Mouse (Mus musculus): Measurements from ENCODE around the gene Rfx1. TPM values are rescaled to one million over a fixed set of nuclear protein-coding genes. Genes with fewer than 3 reads are reported as not detected.

Gene Rfx1
- polyA plus RNA-seq, 1 experiment from 2014 or later: 8.8 TPM

DNA sequence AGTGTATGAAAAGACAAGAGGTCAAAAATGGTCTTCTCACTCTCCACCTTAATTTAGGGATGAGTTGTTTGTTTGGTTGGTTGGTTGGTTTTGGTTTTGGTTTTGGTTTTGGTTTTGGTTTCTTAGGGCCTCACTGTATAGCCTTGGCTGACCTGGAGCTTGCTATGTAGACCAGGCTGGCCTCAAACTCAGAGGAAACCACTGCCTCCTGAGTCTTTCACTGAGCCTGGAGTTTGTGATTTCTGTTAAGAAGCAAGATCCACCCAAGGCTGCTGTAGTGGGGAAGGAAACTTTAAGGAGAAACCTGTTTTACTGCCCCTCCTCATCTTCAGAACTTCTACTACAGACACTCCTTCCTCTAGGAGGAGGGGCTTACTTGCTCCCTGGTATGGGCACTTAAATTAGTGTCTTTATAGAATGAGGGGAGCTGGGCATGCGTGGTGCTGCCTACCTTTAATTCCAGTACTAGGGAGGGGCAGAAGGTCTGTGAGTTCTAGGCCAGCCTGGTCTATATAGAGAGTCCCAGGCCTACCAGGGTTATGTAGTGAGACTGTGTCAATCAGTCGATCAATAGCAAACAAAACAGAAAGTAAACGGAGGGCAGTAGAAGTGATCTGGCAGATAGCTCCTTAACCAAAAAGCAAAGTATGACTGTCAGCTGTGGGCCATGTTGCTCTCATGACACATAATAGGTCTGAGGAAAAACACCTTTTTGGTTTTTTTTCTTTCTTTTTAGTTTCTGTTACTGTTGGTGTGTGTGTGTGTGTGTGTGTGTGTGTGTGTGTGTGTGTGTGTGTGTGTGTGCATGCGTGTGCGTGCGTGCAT is 39.8 kb downstream of the Rfx1 start:
- no peak overlapping the region for H3K27ac ChIP-seq (ENCODE audit: low read length)
- peaks cover 8% of the 10 kb centered on the region for H3K36me3 ChIP-seq (ENCODE audit: control insufficient read depth, insufficient read depth, low read length)
- H3K27me3 ChIP-seq (ENCODE audit: control insufficient read depth, insufficient read depth, low read depth, low read length): no peaks in the 10 kb centered on the region
- no peak for ATAC-seq (ENCODE audit: low read depth)
- H3K9me3 ChIP-seq (ENCODE audit: control insufficient read depth, low read length): no peaks in the 10 kb centered on the region
- peaks cover 11% of the 10 kb centered on the region for H3K4me1 ChIP-seq (replicated peaks; ENCODE audit: control insufficient read depth, insufficient read depth, low read length)
- no peak overlapping the region for H3K4me3 ChIP-seq (ENCODE audit: low read length)
- no peak overlapping the region for H3K4me2 ChIP-seq (ENCODE audit: low read depth, low read length)
- 82% methylated on average over 6 of the region's 6 CpGs for WGBS
- H3K9ac ChIP-seq (ENCODE audit: low read length): no peak overlapping the region

DNA sequence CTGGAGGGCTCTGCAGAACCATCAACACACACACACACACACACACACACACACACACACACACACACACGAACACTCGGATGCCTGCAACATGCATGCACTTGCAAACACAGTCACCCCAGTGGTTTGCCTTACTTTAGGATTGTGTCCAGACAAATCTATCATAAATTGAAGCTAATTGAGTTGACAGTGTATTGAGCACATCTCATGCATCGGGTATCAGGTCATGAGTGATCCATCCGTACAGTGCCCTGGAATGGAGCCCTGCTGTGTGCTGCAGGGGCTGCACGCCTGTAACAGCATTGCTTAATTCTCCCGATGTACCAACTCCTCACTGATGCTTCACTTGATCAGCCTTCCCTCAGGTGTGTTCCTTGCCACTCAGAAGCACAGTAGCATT is 49.0 kb downstream of the Rfx1 start:
- Histone ChIP-seq H3K27ac (ENCODE audit: low read length) (no peak overlapping the region), H3K4me1 (replicated peaks; ENCODE audit: control insufficient read depth, insufficient read depth, low read length) (no peaks in the 10 kb centered on the region), H3K27me3 (ENCODE audit: control insufficient read depth, insufficient read depth, low read depth, low read length) (no peaks in the 10 kb centered on the region), H3K4me2 (ENCODE audit: low read depth, low read length) (no peak overlapping the region), H3K4me3 (ENCODE audit: low read length) (no peak overlapping the region), H3K9me3 (ENCODE audit: control insufficient read depth, low read length) (peaks cover 4% of the 10 kb centered on the region), H3K9ac (ENCODE audit: low read length) (no peak overlapping the region), H3K36me3 (ENCODE audit: control insufficient read depth, insufficient read depth, low read length) (no peaks in the 10 kb centered on the region)
- no peak for ATAC-seq (ENCODE audit: low read depth)
- 76% methylated on average over 6 of the region's 6 CpGs for WGBS

DNA sequence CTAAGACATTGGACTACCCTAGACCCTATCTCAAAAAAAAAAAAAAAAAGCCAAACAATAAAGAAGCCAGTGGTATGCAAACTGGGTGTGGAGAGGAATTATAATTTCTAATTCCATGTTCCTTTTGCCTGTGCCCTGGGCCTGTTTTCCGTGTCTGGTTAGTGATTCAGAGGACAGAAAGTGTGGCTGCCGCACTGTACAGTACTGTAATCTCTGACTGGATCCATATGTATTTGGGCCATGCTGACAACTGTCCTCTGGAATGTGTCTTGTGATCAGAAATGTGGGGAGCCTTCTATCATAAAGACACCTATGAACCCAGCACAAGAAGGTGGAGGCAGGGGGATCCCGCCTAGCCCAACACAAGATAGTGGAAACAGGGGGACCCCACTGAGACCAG is 55.5 kb downstream of the Rfx1 start:
- H3K27ac ChIP-seq (ENCODE audit: low read length): no peak overlapping the region
- WGBS: 80% methylated on average over 3 of the region's 3 CpGs
- peaks cover 4% of the 10 kb centered on the region for H3K9me3 ChIP-seq (ENCODE audit: control insufficient read depth, low read length)
- no peak overlapping the region for H3K9ac ChIP-seq (ENCODE audit: low read length)
- H3K4me1 ChIP-seq (replicated peaks; ENCODE audit: control insufficient read depth, insufficient read depth, low read length): peaks cover 1% of the 10 kb centered on the region; the same call in 1 of the 2 replicates
- ATAC-seq (ENCODE audit: low read depth): no peak
- no peaks in the 10 kb centered on the region for H3K27me3 ChIP-seq (ENCODE audit: control insufficient read depth, insufficient read depth, low read depth, low read length)
- H3K36me3 ChIP-seq (ENCODE audit: control insufficient read depth, insufficient read depth, low read length): no peaks in the 10 kb centered on the region
- H3K4me2 ChIP-seq (ENCODE audit: low read depth, low read length): no peak overlapping the region
- H3K4me3 ChIP-seq (ENCODE audit: low read length): no peak overlapping the region

DNA sequence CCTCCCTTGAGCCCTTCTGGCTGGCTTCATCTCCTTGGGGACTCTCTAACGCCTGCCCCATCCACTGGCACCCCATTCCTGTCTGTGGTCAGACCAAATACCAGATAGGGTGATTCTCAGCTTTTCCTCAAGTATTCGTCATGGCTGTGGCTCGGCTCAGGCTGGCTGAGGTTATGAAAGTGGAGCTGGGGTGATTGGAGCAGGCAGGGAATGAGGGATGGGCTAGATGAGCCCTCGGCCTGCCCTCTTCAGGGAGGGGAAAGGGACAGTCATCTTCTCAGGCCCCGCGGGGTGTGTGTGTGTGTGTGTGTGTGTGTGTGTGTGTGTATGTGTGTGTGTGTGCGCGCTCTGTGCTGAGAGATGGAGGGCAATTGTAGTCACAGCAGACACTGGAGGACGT is 59.0 kb downstream of the Rfx1 start, which contains the start of gene Podnl1:
Podnl1 (plus strand) TSS at position 334 of the 400 bp plus-strand sequence.
- Histone ChIP-seq H3K9me3 (ENCODE audit: control insufficient read depth, low read length) (no peaks in the 10 kb centered on the region), H3K4me2 (ENCODE audit: low read depth, low read length) (no peak within 1 kb of the TSS), H3K9ac (ENCODE audit: low read length) (no peak within 1 kb of the TSS), H3K27me3 (ENCODE audit: control insufficient read depth, insufficient read depth, low read depth, low read length) (no peaks in the 10 kb centered on the region), H3K36me3 (ENCODE audit: control insufficient read depth, insufficient read depth, low read length) (no peaks in the 10 kb centered on the region), H3K4me3 (ENCODE audit: low read length) (no peak within 1 kb of the TSS), H3K4me1 (replicated peaks; ENCODE audit: control insufficient read depth, insufficient read depth, low read length) (peaks cover 6% of the 10 kb centered on the region; the same call in 1 of the 2 replicates), H3K27ac (ENCODE audit: low read length) (no peak within 1 kb of the TSS)
- ATAC-seq (ENCODE audit: low read depth): peak; percentile 61
- WGBS: 38% methylated on average over 9 of the region's 9 CpGs

DNA sequence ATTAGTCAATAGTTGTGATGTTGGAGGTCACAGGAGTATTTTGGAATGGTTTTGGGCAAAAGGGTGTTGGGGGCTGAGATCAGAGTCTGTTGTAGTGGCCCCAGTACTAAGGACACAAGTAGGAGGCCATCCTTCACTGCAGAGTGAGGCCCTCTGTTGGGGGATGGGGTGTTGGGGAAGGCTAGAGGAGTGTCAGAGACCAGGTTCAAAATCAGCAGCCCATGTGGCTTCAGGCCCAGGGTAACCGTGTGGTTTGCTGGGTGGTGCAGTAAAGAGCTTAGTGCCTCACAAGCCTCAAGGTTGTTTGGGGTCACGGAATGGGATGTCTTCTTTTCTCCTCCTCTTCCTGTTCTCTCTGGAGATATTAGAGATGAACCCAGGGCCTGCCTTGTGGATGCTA is 60.1 kb downstream of the Rfx1 start:
- ATAC-seq (ENCODE audit: low read depth): no peak
- H3K36me3 ChIP-seq (ENCODE audit: control insufficient read depth, insufficient read depth, low read length): no peaks in the 10 kb centered on the region
- H3K4me2 ChIP-seq (ENCODE audit: low read depth, low read length): no peak overlapping the region
- no peak overlapping the region for H3K4me3 ChIP-seq (ENCODE audit: low read length)
- H3K27ac ChIP-seq (ENCODE audit: low read length): no peak overlapping the region
- 66% methylated on average over 2 of the region's 2 CpGs for WGBS
- no peaks in the 10 kb centered on the region for H3K27me3 ChIP-seq (ENCODE audit: control insufficient read depth, insufficient read depth, low read depth, low read length)
- H3K9me3 ChIP-seq (ENCODE audit: control insufficient read depth, low read length): no peaks in the 10 kb centered on the region
- peaks cover 6% of the 10 kb centered on the region; the same call in 1 of the 2 replicates for H3K4me1 ChIP-seq (replicated peaks; ENCODE audit: control insufficient read depth, insufficient read depth, low read length)
- H3K9ac ChIP-seq (ENCODE audit: low read length): no peak overlapping the region

DNA sequence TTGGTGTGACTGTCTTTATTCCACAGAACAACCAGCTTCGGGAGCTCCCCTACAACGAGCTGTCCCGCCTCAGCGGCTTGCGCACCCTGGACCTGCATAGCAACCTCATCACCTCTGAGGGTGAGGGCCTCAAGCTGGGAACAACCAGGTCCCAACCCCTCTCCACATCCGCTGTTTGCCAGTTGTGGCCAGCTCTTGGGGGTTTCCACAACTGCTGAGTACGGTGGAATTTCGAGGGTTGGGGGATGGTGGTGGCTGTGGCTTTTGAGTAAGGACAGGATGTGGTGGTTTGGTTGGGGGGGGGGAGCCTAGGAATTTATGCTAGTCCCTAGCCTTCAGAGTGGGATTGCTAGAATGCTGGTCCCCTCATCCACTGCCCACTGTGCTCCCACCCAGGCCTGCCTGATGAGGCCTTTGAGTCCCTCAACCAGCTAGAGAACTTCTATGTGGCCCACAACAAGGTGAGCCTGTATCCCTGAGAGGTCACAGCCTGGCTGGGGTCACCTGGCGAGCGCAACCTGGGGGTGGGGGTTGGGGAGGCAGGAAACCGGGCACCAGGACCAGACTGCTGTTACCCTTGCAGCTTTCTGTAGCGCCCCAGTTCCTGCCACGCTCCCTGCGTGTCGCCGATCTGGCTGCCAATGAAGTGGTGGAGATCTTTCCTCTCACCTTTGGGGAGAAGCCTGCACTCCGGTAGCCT is 60.7 kb downstream of the Rfx1 start:
- peak; percentile 49 for ATAC-seq (ENCODE audit: low read depth)
- Histone ChIP-seq H3K27ac (ENCODE audit: low read length) (no peak overlapping the region), H3K27me3 (ENCODE audit: control insufficient read depth, insufficient read depth, low read depth, low read length) (no peaks in the 10 kb centered on the region), H3K9ac (ENCODE audit: low read length) (peak overlapping the region; percentile 9; the same call in 1 of the 2 replicates), H3K4me1 (replicated peaks; ENCODE audit: control insufficient read depth, insufficient read depth, low read length) (peaks cover 6% of the 10 kb centered on the region; the same call in 1 of the 2 replicates), H3K9me3 (ENCODE audit: control insufficient read depth, low read length) (no peaks in the 10 kb centered on the region), H3K36me3 (ENCODE audit: control insufficient read depth, insufficient read depth, low read length) (peaks cover 5% of the 10 kb centered on the region; the same call in 1 of the 2 replicates), H3K4me3 (ENCODE audit: low read length) (no peak overlapping the region), H3K4me2 (ENCODE audit: low read depth, low read length) (no peak overlapping the region)
- WGBS: 35% methylated on average over 17 of the region's 17 CpGs

DNA sequence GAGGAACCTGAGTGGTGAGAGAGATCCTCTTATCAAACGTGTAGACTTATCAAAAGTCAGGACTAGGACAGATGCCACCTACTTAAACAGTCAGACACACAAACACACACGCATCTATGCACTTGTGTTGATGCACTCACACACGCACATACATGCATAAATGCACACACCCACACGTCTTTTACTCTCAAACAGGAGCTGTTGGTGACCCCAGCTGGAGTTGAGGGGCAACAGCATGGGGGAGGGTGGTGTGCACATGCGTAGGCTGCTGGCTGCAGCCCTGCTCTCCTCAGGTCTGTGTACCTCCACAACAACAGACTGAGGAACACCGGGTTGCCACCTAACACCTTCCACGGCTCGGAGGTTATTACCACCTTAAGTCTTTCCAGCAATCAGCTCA is 61.6 kb downstream of the Rfx1 start:
- H3K36me3 ChIP-seq (ENCODE audit: control insufficient read depth, insufficient read depth, low read length): peaks cover 9% of the 10 kb centered on the region; the same call in 1 of the 2 replicates
- ATAC-seq (ENCODE audit: low read depth): no peak
- H3K4me1 ChIP-seq (replicated peaks; ENCODE audit: control insufficient read depth, insufficient read depth, low read length): peaks cover 6% of the 10 kb centered on the region; the same call in 1 of the 2 replicates
- no peak overlapping the region for H3K4me3 ChIP-seq (ENCODE audit: low read length)
- H3K4me2 ChIP-seq (ENCODE audit: low read depth, low read length): no peak overlapping the region
- no peaks in the 10 kb centered on the region for H3K9me3 ChIP-seq (ENCODE audit: control insufficient read depth, low read length)
- no peaks in the 10 kb centered on the region for H3K27me3 ChIP-seq (ENCODE audit: control insufficient read depth, insufficient read depth, low read depth, low read length)
- no peak overlapping the region for H3K27ac ChIP-seq (ENCODE audit: low read length)
- no peak overlapping the region for H3K9ac ChIP-seq (ENCODE audit: low read length)
- 47% methylated on average over 8 of the region's 8 CpGs for WGBS

DNA sequence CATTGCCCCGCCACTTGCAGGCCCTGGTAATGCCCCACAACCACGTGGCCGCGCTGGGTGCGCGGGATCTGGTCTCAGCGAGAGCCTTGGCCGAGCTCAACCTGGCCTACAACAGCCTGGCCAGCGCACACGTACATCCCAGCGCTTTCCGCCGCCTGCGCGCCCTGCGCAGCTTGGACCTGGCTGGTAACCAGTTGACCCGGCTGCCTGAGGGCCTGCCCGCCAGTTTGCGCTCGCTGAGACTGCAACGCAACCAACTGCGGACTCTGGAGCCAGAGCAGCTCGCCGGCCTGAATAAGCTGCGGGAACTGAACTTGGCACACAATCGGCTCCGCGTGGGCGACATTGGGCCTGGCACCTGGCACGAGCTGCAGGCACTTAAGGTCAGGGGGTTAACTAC is 64.2 kb downstream of the Rfx1 start:
- Histone ChIP-seq H3K4me3 (ENCODE audit: low read length) (no peak overlapping the region), H3K4me1 (replicated peaks; ENCODE audit: control insufficient read depth, insufficient read depth, low read length) (peaks cover 6% of the 10 kb centered on the region; the same call in 1 of the 2 replicates), H3K27me3 (ENCODE audit: control insufficient read depth, insufficient read depth, low read depth, low read length) (no peaks in the 10 kb centered on the region), H3K27ac (ENCODE audit: low read length) (no peak overlapping the region), H3K4me2 (ENCODE audit: low read depth, low read length) (no peak overlapping the region), H3K36me3 (ENCODE audit: control insufficient read depth, insufficient read depth, low read length) (peaks cover 24% of the 10 kb centered on the region), H3K9me3 (ENCODE audit: control insufficient read depth, low read length) (no peaks in the 10 kb centered on the region), H3K9ac (ENCODE audit: low read length) (no peak overlapping the region)
- 42% methylated on average over 30 of the region's 30 CpGs for WGBS
- no peak for ATAC-seq (ENCODE audit: low read depth)

DNA sequence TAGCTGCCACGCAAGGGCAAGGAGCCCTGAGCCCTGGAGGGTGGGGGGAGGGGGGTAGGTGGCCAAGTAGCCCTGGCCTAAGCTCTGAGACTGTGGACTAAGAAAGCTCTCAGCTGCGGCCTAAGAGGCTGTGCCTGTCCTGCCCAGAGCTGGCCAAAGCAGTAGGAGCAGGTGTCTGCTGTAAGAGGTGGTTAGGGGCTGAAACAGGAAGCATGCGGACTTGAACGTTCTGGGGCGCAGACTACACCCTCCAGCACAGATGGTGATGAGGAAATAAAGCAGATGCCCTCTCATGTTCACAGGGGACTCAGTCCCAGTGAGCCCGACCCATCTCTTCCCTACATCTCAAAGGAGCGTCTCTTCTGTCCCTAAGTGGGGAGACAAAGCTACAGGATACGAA is 65.6 kb downstream of the Rfx1 start:
- 82% methylated on average over 8 of the region's 8 CpGs for WGBS
- no peaks in the 10 kb centered on the region for H3K9me3 ChIP-seq (ENCODE audit: control insufficient read depth, low read length)
- peaks cover 4% of the 10 kb centered on the region; the same call in 1 of the 2 replicates for H3K4me1 ChIP-seq (replicated peaks; ENCODE audit: control insufficient read depth, insufficient read depth, low read length)
- no peaks in the 10 kb centered on the region for H3K27me3 ChIP-seq (ENCODE audit: control insufficient read depth, insufficient read depth, low read depth, low read length)
- peaks cover 36% of the 10 kb centered on the region for H3K36me3 ChIP-seq (ENCODE audit: control insufficient read depth, insufficient read depth, low read length)
- H3K27ac ChIP-seq (ENCODE audit: low read length): no peak overlapping the region
- H3K4me3 ChIP-seq (ENCODE audit: low read length): no peak overlapping the region
- no peak overlapping the region for H3K4me2 ChIP-seq (ENCODE audit: low read depth, low read length)
- H3K9ac ChIP-seq (ENCODE audit: low read length): no peak overlapping the region
- no peak for ATAC-seq (ENCODE audit: low read depth)
